ENCODE assay signal across 9 mouse cellular contexts in the genomic region with DNA sequence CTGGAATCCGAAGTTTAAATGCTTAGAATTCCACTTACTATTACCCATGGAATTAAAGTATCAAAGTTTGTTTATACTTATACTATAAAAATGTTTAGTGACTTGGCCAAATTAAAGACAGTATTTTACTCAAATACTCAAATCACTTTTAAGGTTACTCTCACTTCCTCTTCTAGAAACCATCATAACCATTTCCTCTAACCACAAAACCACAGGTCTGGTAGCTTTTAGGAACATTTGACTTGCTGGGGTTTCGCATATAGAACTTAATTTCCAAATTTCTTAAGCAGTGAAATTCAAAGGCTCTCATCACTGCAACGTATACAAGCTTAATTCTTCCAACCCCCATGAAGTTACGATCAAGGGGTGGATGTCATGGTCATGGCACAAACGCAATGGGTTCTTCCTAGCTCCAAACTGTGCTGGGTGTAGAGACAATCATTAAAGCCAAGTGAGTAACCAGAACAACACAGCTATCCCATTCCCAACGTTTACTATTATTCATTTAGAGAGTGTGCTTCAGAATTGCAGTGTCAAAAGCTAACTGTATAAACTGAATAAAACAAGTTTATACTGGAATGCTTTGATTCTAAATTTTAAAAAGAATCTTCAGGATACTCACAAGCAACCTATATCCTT. TPM values are rescaled to one million over a fixed set of nuclear protein-coding genes. Genes with fewer than 3 reads are reported as not detected.
DNase-seq lines count a peak whose midpoint lies in the region; ATAC-seq lines count a peak whose summit lies in the region.
"Had no signal": no experiment of that assay in that cellular context is flagged by ENCODE, and none has a peak within 500 bp of the region (broad histone marks: within the 10 kb centered on the region; RNA-seq: fewer than 3 reads in every experiment).

No protein-coding gene starts in this region.

- peak overlapping the region; percentile 46 for H3K9ac ChIP-seq in lung, embryonic 16.5 days (ENCODE audit: low read length)
- peak overlapping the region; percentile 55; the same call in 1 of the 2 replicates for H3K9ac ChIP-seq in forebrain, embryonic 13.5 days
- no peak overlapping the region for H3K9ac ChIP-seq in liver, embryonic 11.5 days (ENCODE audit: low read depth, low read length)
- H3K9ac ChIP-seq in stomach, embryonic 16.5 days (ENCODE audit: low read length): no peak overlapping the region

- no peak for DNase-seq in lung, postnatal 4 days
- DNase-seq in liver, embryonic 11.5 days (ENCODE audit: low spot score): no peak
- DNase-seq in ovary, postnatal 36 days (ENCODE audit: low spot score): no peak
- no peak for DNase-seq in spleen, adult 12 weeks (ENCODE audit: low spot score)
- DNase-seq in left cerebral cortex, postnatal 14 days (ENCODE audit: low spot score in 2 of 2): no peak
- DNase-seq: thymus, adult 18-20 months had no signal

- peak overlapping the region; percentile 66 for H3K4me2 ChIP-seq in lung, embryonic 16.5 days (ENCODE audit: low read depth, low read length)
- H3K4me2 ChIP-seq in forebrain, embryonic 13.5 days: peak overlapping the region; percentile 76
- H3K4me2 ChIP-seq in liver, embryonic 11.5 days: peak overlapping the region; percentile 87
- peak overlapping the region; percentile 72 for H3K4me2 ChIP-seq in stomach, embryonic 16.5 days (ENCODE audit: low read depth, low read length)

- peaks cover 12% of the 10 kb centered on the region for H3K4me1 ChIP-seq in lung, embryonic 16.5 days (replicated peaks; ENCODE audit: control insufficient read depth, insufficient read depth, low read length)
- H3K4me1 ChIP-seq in forebrain, embryonic 13.5 days: peaks cover 19% of the 10 kb centered on the region
- peaks cover 7% of the 10 kb centered on the region for H3K4me1 ChIP-seq in liver, embryonic 11.5 days (replicated peaks; ENCODE audit: control insufficient read depth, insufficient read depth, low read length)
- peaks cover 13% of the 10 kb centered on the region for H3K4me1 ChIP-seq in stomach, embryonic 16.5 days (ENCODE audit: control insufficient read depth, insufficient read depth, low read length)

- intact Hi-C loops in left cerebral cortex, postnatal 14 days (cut with DNase I): no loop called here

- ATAC-seq in lung, embryonic 16.5 days (ENCODE audit: low read depth): no peak
- ATAC-seq in forebrain, embryonic 13.5 days: no peak
- ATAC-seq in liver, embryonic 11.5 days (replicated peaks; ENCODE audit: low FRiP score): no peak
- no peak for ATAC-seq in stomach, embryonic 16.5 days (ENCODE audit: insufficient read depth, low FRiP score)

- peak overlapping the region; percentile 41 for H3K4me3 ChIP-seq in lung, embryonic 16.5 days (ENCODE audit: low read length)
- peak overlapping the region; percentile 89 for H3K4me3 ChIP-seq in forebrain, embryonic 13.5 days
- peak overlapping the region; percentile 30 for H3K4me3 ChIP-seq in liver, embryonic 11.5 days (ENCODE audit: low read depth, low read length)
- peak overlapping the region; percentile 31 for H3K4me3 ChIP-seq in stomach, embryonic 16.5 days (replicated peaks; ENCODE audit: low read length)

- no peaks in the 10 kb centered on the region for H3K27me3 ChIP-seq in lung, embryonic 16.5 days (ENCODE audit: control insufficient read depth, insufficient read depth, low read depth, low read length)
- no peaks in the 10 kb centered on the region for H3K27me3 ChIP-seq in forebrain, embryonic 13.5 days
- no peaks in the 10 kb centered on the region; the same call in 1 of the 2 replicates for H3K27me3 ChIP-seq in liver, embryonic 11.5 days (replicated peaks; ENCODE audit: control insufficient read depth, insufficient read depth, low read length)
- H3K27me3 ChIP-seq in stomach, embryonic 16.5 days (ENCODE audit: control insufficient read depth, insufficient read depth, low read length): no peaks in the 10 kb centered on the region

- 24% methylated on average over 6 of the region's 6 CpGs for WGBS in lung, embryonic 16.5 days
- WGBS in forebrain, embryonic 13.5 days: 53% methylated on average over 6 of the region's 6 CpGs
- 33% methylated on average over 6 of the region's 6 CpGs for WGBS in liver, embryonic 11.5 days
- WGBS in stomach, embryonic 16.5 days: 37% methylated on average over 6 of the region's 6 CpGs

- H3K36me3 ChIP-seq in lung, embryonic 16.5 days (ENCODE audit: control insufficient read depth, insufficient read depth, low read length): no peaks in the 10 kb centered on the region
- H3K36me3 ChIP-seq in forebrain, embryonic 13.5 days (ENCODE audit: poor library complexity, severe bottlenecking): no peaks in the 10 kb centered on the region
- H3K36me3 ChIP-seq in liver, embryonic 11.5 days (ENCODE audit: control insufficient read depth, insufficient read depth, low read length): no peaks in the 10 kb centered on the region
- H3K36me3 ChIP-seq in stomach, embryonic 16.5 days (ENCODE audit: control insufficient read depth, insufficient read depth, low read length): no peaks in the 10 kb centered on the region

- 0 out of 2 replicates have a peak overlapping the region, but pooled peaks have one; percentile 12 for H3K27ac ChIP-seq in lung, embryonic 16.5 days (ENCODE audit: low read length)
- no peak overlapping the region for H3K27ac ChIP-seq in forebrain, embryonic 13.5 days
- no peak overlapping the region for H3K27ac ChIP-seq in liver, embryonic 11.5 days (ENCODE audit: low read depth, low read length)
- H3K27ac ChIP-seq in stomach, embryonic 16.5 days (ENCODE audit: low read length): peak overlapping the region; percentile 3; the same call in 1 of the 2 replicates

- H3K9me3 ChIP-seq in lung, embryonic 16.5 days (ENCODE audit: control insufficient read depth, low read length): no peaks in the 10 kb centered on the region
- H3K9me3 ChIP-seq in forebrain, embryonic 13.5 days (replicated peaks): no peaks in the 10 kb centered on the region
- peaks cover 2% of the 10 kb centered on the region; the same call in 1 of the 2 replicates for H3K9me3 ChIP-seq in liver, embryonic 11.5 days (ENCODE audit: control insufficient read depth, low read length)
- no peaks in the 10 kb centered on the region for H3K9me3 ChIP-seq in stomach, embryonic 16.5 days (replicated peaks; ENCODE audit: control insufficient read depth, low read length)

RNA-seq across cellular contexts. Expression of gene Nckap1, which starts 1.8 kb away (rescaled TPM):
- polyA plus RNA-seq in lung, embryonic 16.5 days (2015; fragmentation: Nextera tagmentation; extraction: Ambion mirVana): 42.1 and 48.6 TPM in 2 replicates
- polyA plus RNA-seq in forebrain, embryonic 13.5 days (2015; fragmentation: Nextera tagmentation; extraction: Ambion mirVana): 58.5 and 59.5 TPM in 2 replicates
- polyA plus RNA-seq in liver, embryonic 11.5 days (2014; fragmentation: Nextera tagmentation; extraction: Ambion mirVana): 27.4 and 30.2 TPM in 2 replicates
- polyA plus RNA-seq in stomach, embryonic 16.5 days (2015; fragmentation: Nextera tagmentation; extraction: Ambion mirVana): 43.8 and 43.9 TPM in 2 replicates
- 100 to 1,000 TPM; 364 to 384 TPM for total RNA-seq in left cerebral cortex, postnatal 14 days (2021)

RNA-seq across cellular contexts. Expression of gene Dusp19, which starts 37.5 kb away (rescaled TPM):
- 15.6 and 17.3 TPM in 2 replicates for polyA plus RNA-seq in lung, embryonic 16.5 days (2015; fragmentation: Nextera tagmentation; extraction: Ambion mirVana)
- 16.5 TPM in 2 replicates for polyA plus RNA-seq in forebrain, embryonic 13.5 days (2015; fragmentation: Nextera tagmentation; extraction: Ambion mirVana)
- polyA plus RNA-seq in liver, embryonic 11.5 days (2014; fragmentation: Nextera tagmentation; extraction: Ambion mirVana): 16.1 and 18.6 TPM in 2 replicates
- polyA plus RNA-seq in stomach, embryonic 16.5 days (2015; fragmentation: Nextera tagmentation; extraction: Ambion mirVana): 15.4 and 16.7 TPM in 2 replicates
- total RNA-seq in left cerebral cortex, postnatal 14 days (2021): 10 to 100 TPM; 19.7 to 21.3 TPM

RNA-seq across cellular contexts. Expression of gene Nup35, which starts 37.7 kb away (rescaled TPM):
- 47.3 and 53.1 TPM in 2 replicates for polyA plus RNA-seq in lung, embryonic 16.5 days (2015; fragmentation: Nextera tagmentation; extraction: Ambion mirVana)
- 60.6 and 62.9 TPM in 2 replicates for polyA plus RNA-seq in forebrain, embryonic 13.5 days (2015; fragmentation: Nextera tagmentation; extraction: Ambion mirVana)
- 71.3 and 74.7 TPM in 2 replicates for polyA plus RNA-seq in liver, embryonic 11.5 days (2014; fragmentation: Nextera tagmentation; extraction: Ambion mirVana)
- polyA plus RNA-seq in stomach, embryonic 16.5 days (2015; fragmentation: Nextera tagmentation; extraction: Ambion mirVana): 35.6 and 37.6 TPM in 2 replicates
- total RNA-seq in left cerebral cortex, postnatal 14 days (2021): 10 to 100 TPM; 15.2 to 15.9 TPM

Comparison
In these comparisons a context has a peak if more than half of its experiments do, and no peak if none do; other contexts are left out.
1. H3K27ac ChIP-seq: peak in lung, embryonic 16.5 days (single experiment) and stomach, embryonic 16.5 days (single experiment); none in forebrain, embryonic 13.5 days (single experiment) and liver, embryonic 11.5 days (single experiment).
2. H3K4me3 ChIP-seq: peak in every context shown above with its lines; median percentile 89 in forebrain, embryonic 13.5 days; 41 in lung, embryonic 16.5 days; 31 in stomach, embryonic 16.5 days; 30 in liver, embryonic 11.5 days.
3. H3K9ac ChIP-seq: peak in lung, embryonic 16.5 days (single experiment) and forebrain, embryonic 13.5 days (single experiment); none in liver, embryonic 11.5 days (single experiment) and stomach, embryonic 16.5 days (single experiment).
4. Peak in every context shown above with its lines, with median percentiles within 50 percentile points of each other: H3K4me2 ChIP-seq.